Mouse (Mus musculus) heart, embryonic 10.5 days (tissue): Measurements from ENCODE around the gene Saa3. TPM values are rescaled to one million over a fixed set of nuclear protein-coding genes. Genes with fewer than 3 reads are reported as not detected.

Experiments used
- DNase-seq: peaks from one replicate; pipeline ENCODE4 v3.0.0-alpha.2; 2017; ENCODE audit warnings: low spot score
- H3K27ac ChIP-seq: fragments of 300-500 bp; sonication (generic); 2 replicates; pipeline ENCODE4 v1.5.1; 2016; ENCODE audit warnings: mild to moderate bottlenecking
- H3K27me3 ChIP-seq: fragments of 300-500 bp; sonication (generic); 2 replicates; pipeline ENCODE4 v1.6.1; 2016; ENCODE audit warnings: mild to moderate bottlenecking; ENCODE audit not compliant: poor library complexity, insufficient read depth, severe bottlenecking
- H3K36me3 ChIP-seq: fragments of 300-500 bp; sonication (generic); 2 replicates; pipeline ENCODE4 v1.6.1; 2016; ENCODE audit warnings: mild to moderate bottlenecking, moderate library complexity
- H3K4me1 ChIP-seq: fragments of 300-500 bp; sonication (generic); 2 replicates; pipeline ENCODE4 v1.6.1; 2016; ENCODE audit warnings: mild to moderate bottlenecking
- H3K4me3 ChIP-seq: fragments of 300-500 bp; sonication (generic); 2 replicates; pipeline ENCODE4 v1.5.1; 2016; ENCODE audit warnings: mild to moderate bottlenecking, moderate library complexity
- H3K9me3 ChIP-seq: fragments of 300-500 bp; sonication (generic); 2 replicates; pipeline ENCODE4 v1.6.1; 2016; ENCODE audit warnings: mild to moderate bottlenecking, moderate library complexity
- WGBS: fragments of 180-500 bp; shearing (Covaris S2); methylation state at CpG from one replicate; pipeline ENCODE4 v1.1.7; 2016; 5-methylcytosine and 5-hydroxymethylcytosine counted together
- polyA plus RNA-seq: library from polyadenylated mRNA; unstranded; fragments of >200 nt; fragmentation: Nextera tagmentation; extraction: Ambion mirVana; gene quantifications from 2 replicates; pipeline ENCODE4 v1.2.1, GENCODE M21; 2016

Gene Saa3
- polyA plus RNA-seq, 1 experiment from 2014 or later = 0.21 TPM

GRCm38 (mm10) chr7:46727584-46727983, 12.1 kb upstream of the Saa3 start:
- Histone ChIP-seq H3K4me3 (no peak overlapping the region), H3K4me1 (peaks cover 4% of the 10 kb centered on the region; the same call in 1 of the 2 replicates), H3K9me3 (no peaks in the 10 kb centered on the region), H3K36me3 (no peaks in the 10 kb centered on the region), H3K27me3 (0 out of 2 replicates have a peak, but pooled peaks cover 5% of the 10 kb centered on the region), H3K27ac (no peak overlapping the region)
- no peak for DNase-seq
- WGBS = 77% methylated on average over 1 of the region's 1 CpGs

DNA sequence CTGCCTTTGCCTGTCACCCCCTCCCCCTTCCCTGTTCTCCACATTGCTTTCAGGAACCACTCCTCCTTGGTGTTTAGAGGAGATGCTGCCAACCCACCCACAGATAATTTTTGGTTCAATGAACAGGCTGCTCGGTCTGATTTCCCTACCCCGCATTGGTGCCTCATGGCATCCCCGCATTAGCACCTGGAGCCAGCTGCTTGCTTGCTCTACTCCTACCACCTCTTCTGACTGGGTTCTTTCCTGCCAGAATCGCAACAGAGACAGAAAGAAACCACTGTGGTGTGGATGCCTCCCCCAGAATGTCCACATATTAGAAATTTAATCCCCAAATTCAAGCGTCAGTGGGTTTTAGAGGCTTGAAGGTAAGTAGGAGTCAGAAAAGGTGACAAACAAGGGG, 8.9 kb upstream of the Saa3 start:
- 75% methylated on average over 5 of the region's 5 CpGs for WGBS
- H3K4me1 ChIP-seq = peaks cover 4% of the 10 kb centered on the region; the same call in 1 of the 2 replicates
- H3K9me3 ChIP-seq = no peaks in the 10 kb centered on the region

GRCm38 (mm10) chr7:46723849-46724248, 8.3 kb upstream of the Saa3 start:
- no peak overlapping the region for H3K4me3 ChIP-seq

More for the DNA sequence above, 8.9 kb upstream of the Saa3 start:
- H3K27me3 ChIP-seq = 0 out of 2 replicates have a peak, but pooled peaks cover 12% of the 10 kb centered on the region
- H3K27ac ChIP-seq = no peak overlapping the region
- no peaks in the 10 kb centered on the region for H3K36me3 ChIP-seq
- H3K4me3 ChIP-seq = no peak overlapping the region
- no peak for DNase-seq

DNA sequence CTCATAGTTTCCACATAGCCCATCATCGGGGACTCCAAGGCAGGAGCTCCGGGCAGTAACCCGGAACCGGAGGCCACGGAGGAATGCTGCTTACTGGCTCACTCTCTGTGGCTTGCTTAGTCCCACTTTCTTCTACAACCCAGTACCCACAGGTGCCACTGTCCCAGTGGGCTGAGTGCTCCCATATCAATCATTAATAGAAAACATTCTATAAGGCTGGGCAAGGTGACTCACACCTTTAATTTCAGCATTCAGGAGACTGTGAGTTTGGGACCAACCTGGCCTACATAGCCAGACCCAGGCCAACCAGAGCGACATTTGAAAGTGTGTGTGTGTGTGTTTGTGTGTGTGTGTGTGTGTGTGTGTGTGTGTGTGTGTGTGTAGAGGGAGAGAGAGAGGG, 7.9 kb upstream of the Saa3 start:
- Histone ChIP-seq H3K27me3 (0 out of 2 replicates have a peak, but pooled peaks cover 15% of the 10 kb centered on the region), H3K4me3 (no peak overlapping the region), H3K4me1 (no peaks in the 10 kb centered on the region), H3K9me3 (no peaks in the 10 kb centered on the region), H3K36me3 (no peaks in the 10 kb centered on the region), H3K27ac (no peak overlapping the region)
- DNase-seq = no peak
- WGBS = 88% methylated on average over 6 of the region's 6 CpGs

More at GRCm38 (mm10) chr7:46723849-46724248, 8.3 kb upstream of the Saa3 start:
- DNase-seq = no peak
- 0 out of 2 replicates have a peak, but pooled peaks cover 12% of the 10 kb centered on the region for H3K27me3 ChIP-seq
- no peaks in the 10 kb centered on the region for H3K36me3 ChIP-seq
- no peaks in the 10 kb centered on the region for H3K9me3 ChIP-seq
- peaks cover 2% of the 10 kb centered on the region; the same call in 1 of the 2 replicates for H3K4me1 ChIP-seq
- WGBS = 81% methylated on average over 3 of the region's 3 CpGs
- H3K27ac ChIP-seq = no peak overlapping the region

DNA sequence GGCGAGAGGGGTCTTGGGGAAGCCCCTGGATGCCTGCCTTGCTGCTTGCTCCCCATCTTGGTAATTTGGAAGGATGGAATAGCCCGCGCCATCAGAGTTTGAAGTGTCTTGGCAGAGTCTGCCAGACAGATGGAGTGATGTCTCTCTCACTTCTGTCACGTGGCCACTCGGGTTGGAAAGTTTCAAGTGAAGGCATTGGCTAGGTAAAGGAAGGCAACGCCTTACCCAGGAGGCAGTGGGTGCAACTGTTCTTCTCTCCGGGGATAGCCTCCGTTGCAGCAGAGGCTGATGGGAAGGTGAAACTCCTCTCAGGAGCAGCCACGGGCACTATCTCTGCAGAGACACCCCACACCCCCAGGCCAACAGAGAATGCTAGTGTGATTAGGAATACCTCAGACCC, 5.0 kb upstream of the Saa3 start:
- H3K4me1 ChIP-seq = no peaks in the 10 kb centered on the region
- 68% methylated on average over 9 of the region's 9 CpGs for WGBS

GRCm38 (mm10) chr7:46719526-46719925, 4.0 kb upstream of the Saa3 start:
- DNase-seq = no peak
- Histone ChIP-seq H3K27ac (no peak overlapping the region), H3K4me3 (no peak overlapping the region), H3K36me3 (no peaks in the 10 kb centered on the region), H3K9me3 (no peaks in the 10 kb centered on the region), H3K27me3 (0 out of 2 replicates have a peak, but pooled peaks cover 19% of the 10 kb centered on the region), H3K4me1 (no peaks in the 10 kb centered on the region)
- WGBS = 76% methylated on average over 7 of the region's 7 CpGs

More for the DNA sequence above, 5.0 kb upstream of the Saa3 start:
- Histone ChIP-seq H3K9me3 (no peaks in the 10 kb centered on the region), H3K4me3 (no peak overlapping the region), H3K36me3 (no peaks in the 10 kb centered on the region), H3K27ac (no peak overlapping the region), H3K27me3 (0 out of 2 replicates have a peak, but pooled peaks cover 20% of the 10 kb centered on the region)
- no peak for DNase-seq

DNA sequence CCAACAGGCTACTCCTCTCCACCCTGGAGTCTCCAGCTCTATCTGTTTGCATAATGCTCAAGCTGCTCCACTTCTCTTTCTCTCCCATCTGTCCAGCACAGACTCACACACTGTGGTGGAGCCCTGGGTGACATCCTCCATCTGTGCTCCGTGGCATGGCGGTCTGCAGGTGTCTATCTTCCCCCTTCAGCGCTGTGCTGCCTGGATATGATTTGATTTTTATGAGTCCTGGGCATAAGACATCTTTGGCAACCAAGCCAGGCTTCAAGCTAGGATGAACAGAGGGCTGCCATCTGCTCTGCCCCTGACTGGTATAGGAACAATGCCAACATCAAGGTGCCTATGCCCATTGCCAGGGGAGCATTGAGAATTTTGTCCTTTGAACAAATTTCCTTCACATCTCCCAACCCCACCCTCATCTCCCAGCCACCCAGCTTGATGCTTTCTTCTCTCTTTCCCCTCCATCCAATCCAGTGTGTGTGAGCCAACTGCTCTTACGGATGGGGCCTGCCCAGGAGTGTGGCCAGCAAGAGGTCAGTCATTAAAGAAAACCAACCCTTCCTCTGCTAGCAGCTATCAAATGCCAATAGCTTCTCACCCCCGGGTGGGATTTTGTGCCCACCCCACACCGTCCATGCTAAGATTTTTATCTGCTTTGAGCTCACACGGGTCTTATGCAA, 3.2 kb upstream of the Saa3 start:
- 0 out of 2 replicates have a peak, but pooled peaks cover 15% of the 10 kb centered on the region for H3K27me3 ChIP-seq
- H3K36me3 ChIP-seq = no peaks in the 10 kb centered on the region
- no peak overlapping the region for H3K27ac ChIP-seq
- no peak for DNase-seq
- 73% methylated on average over 7 of the region's 7 CpGs for WGBS
- no peak overlapping the region for H3K4me3 ChIP-seq
- no peaks in the 10 kb centered on the region for H3K4me1 ChIP-seq
- H3K9me3 ChIP-seq = no peaks in the 10 kb centered on the region

DNA sequence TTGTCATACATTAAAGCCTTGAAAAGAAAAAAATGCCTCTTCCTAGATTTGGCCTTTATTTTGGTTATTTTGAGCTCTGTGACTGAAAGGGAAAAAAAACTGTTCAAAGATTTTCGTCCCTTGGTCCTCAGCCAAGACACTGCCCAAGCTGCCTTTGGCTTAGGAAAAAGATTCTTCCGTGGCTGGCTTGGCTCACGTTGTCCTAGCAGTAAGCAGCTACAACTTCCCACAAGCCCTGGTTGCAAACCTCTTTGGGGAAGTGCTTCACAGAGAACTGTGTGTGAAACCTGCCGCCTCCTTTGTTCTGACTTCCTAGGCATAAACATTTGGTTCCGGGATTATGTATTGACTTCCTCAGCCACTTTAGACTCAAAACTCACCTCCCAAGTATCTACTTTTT, 1.4 kb upstream of the Saa3 start:
- Histone ChIP-seq H3K4me3 (no peak overlapping the region), H3K27me3 (peaks cover 18% of the 10 kb centered on the region; the same call in 1 of the 2 replicates), H3K4me1 (no peaks in the 10 kb centered on the region), H3K9me3 (no peaks in the 10 kb centered on the region), H3K27ac (no peak overlapping the region), H3K36me3 (no peaks in the 10 kb centered on the region)
- DNase-seq = no peak
- 45% methylated on average over 5 of the region's 5 CpGs for WGBS

DNA sequence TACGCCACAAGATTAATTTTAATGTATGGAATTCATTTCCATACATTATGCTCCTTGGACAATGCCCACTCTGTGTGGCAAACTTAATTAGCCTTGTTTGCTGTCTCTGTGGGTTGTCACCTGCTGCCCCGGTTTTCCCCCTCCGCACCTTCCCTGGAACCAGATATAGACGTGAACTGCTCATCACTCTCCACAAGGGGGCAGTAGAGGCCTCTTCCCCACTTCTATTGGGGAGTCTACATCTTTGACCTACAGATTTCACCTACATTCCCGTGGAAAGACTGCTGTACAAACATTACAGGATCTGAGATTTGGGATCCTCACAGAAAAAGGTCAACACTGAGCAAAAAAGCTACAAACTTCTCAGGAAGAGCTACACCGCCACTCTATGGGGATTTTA, 982 bp downstream of the Saa3 start:
- H3K4me3 ChIP-seq = no peak overlapping the region
- H3K27ac ChIP-seq = no peak overlapping the region
- peaks cover 11% of the 10 kb centered on the region; the same call in 1 of the 2 replicates for H3K27me3 ChIP-seq
- H3K9me3 ChIP-seq = no peaks in the 10 kb centered on the region
- 35% methylated on average over 6 of the region's 6 CpGs for WGBS
- no peak for DNase-seq
- H3K36me3 ChIP-seq = no peaks in the 10 kb centered on the region
- H3K4me1 ChIP-seq = peaks cover 3% of the 10 kb centered on the region; the same call in 1 of the 2 replicates

DNA sequence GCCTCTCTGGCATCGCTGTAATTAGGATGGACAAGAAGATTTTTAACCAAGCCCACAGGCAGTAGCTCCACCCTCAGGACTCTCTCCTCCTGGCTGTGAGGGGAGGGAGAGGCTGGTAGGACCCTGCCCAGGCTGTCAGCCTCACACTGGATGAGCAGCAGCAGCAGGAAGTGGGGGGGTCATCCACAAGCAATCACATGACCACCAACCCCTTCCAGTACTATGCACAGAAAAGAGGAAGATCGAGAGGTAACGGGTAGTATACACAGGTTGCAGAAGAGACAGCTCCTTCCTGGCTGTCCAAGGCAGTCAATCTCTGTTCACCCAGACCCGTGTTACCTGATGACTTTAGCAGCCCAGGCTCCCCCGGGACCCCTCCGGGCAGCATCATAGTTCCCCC, 3.2 kb downstream of the Saa3 start:
- Histone ChIP-seq H3K4me3 (no peak overlapping the region), H3K27me3 (peaks cover 3% of the 10 kb centered on the region; the same call in 1 of the 2 replicates), H3K4me1 (peaks cover 7% of the 10 kb centered on the region; the same call in 1 of the 2 replicates), H3K36me3 (peaks cover 12% of the 10 kb centered on the region), H3K9me3 (no peaks in the 10 kb centered on the region), H3K27ac (no peak overlapping the region)
- 70% methylated on average over 6 of the region's 6 CpGs for WGBS
- no peak for DNase-seq

GRCm38 (mm10) chr7:46710390-46710844, 5.1 kb downstream of the Saa3 start, which contains the start of gene Saal1:
TSS of gene Saal1 (minus strand) at chr7:46710680.
- peak; percentile 96 for DNase-seq
- 0% methylated on average over 38 of the region's 38 CpGs for WGBS
- Histone ChIP-seq H3K4me1 (peaks cover 9% of the 10 kb centered on the region; the same call in 1 of the 2 replicates), H3K27me3 (peaks cover 3% of the 10 kb centered on the region; the same call in 1 of the 2 replicates), H3K9me3 (no peaks in the 10 kb centered on the region), H3K27ac (peak within 1 kb of the TSS; percentile 98), H3K36me3 (peaks cover 30% of the 10 kb centered on the region), H3K4me3 (peak within 1 kb of the TSS; percentile 87)

GRCm38 (mm10) chr7:46700521-46701025, 14.9 kb downstream of the Saa3 start:
- Histone ChIP-seq H3K36me3 (peaks cover 97% of the 10 kb centered on the region), H3K27me3 (no peaks in the 10 kb centered on the region), H3K4me3 (no peak overlapping the region), H3K9me3 (no peaks in the 10 kb centered on the region), H3K27ac (no peak overlapping the region), H3K4me1 (peaks cover 3% of the 10 kb centered on the region; the same call in 1 of the 2 replicates)
- 89% methylated on average over 6 of the region's 6 CpGs for WGBS
- no peak for DNase-seq

DNA sequence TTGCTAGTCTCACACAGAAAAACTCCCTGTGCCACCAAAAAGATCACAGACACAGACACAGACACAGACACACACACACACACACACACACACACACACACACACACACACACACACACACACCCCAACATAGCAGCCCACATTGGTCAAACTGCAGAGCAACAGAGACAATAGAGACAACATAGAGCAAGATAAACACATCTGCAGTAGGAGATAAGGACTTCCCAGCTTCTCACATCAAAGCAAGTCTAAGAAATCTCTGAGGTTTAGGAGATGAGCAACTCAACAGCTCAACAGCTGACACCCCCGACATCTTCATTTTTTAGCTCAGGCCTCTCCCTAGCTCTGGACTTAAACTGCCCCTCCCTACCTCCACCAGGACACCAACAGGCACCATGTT, 18.7 kb downstream of the Saa3 start:
- H3K36me3 ChIP-seq = peaks cover 87% of the 10 kb centered on the region
- 59% methylated on average over 1 of the region's 1 CpGs for WGBS

More for the DNA sequence above, 18.7 kb downstream of the Saa3 start:
- DNase-seq = no peak
- H3K4me1 ChIP-seq = no peaks in the 10 kb centered on the region
- H3K9me3 ChIP-seq = no peaks in the 10 kb centered on the region
- H3K4me3 ChIP-seq = no peak overlapping the region
- H3K27me3 ChIP-seq = no peaks in the 10 kb centered on the region
- no peak overlapping the region for H3K27ac ChIP-seq
